Mouse (Mus musculus): Measurements from ENCODE around the gene Anxa7. TPM values are rescaled to one million over a fixed set of nuclear protein-coding genes. Genes with fewer than 3 reads are reported as not detected.

Anxa7 gene
- polyA plus RNA-seq, 1 experiment from 2014 or later, result 45.9 TPM

DNA sequence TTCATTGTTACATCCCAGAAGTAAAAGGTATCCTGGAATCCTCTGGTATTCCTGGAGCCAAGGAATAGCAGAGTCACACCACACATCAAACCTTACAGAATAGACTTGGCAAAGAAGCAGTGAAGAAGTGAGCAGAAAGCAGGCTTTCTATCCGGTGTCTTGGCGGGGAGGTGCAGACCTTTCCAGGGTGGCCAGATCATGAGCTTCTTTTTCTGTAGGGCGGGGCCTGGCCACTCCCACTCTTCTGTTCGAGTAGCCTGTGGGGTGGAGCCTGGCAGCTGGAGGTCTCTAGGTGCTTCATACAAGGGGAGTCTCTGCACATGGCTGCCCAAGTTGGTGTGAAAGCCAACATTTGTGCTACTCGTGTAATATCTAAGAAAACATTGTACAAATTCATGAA is 1.3 kb upstream of the Anxa7 start:
- H3K9me3 ChIP-seq (ENCODE audit: control insufficient read depth, low read length), result no peaks in the 10 kb centered on the region
- 27% methylated on average over 5 of the region's 5 CpGs for WGBS
- H3K4me2 ChIP-seq (ENCODE audit: low read depth, low read length), result no peak overlapping the region
- peaks cover 9% of the 10 kb centered on the region for H3K4me1 ChIP-seq (ENCODE audit: control insufficient read depth, insufficient read depth, low read length)
- no peak for ATAC-seq
- no peak overlapping the region for H3K4me3 ChIP-seq (ENCODE audit: low read length)
- H3K27ac ChIP-seq (ENCODE audit: low read length), result no peak overlapping the region; the same call in 1 of the 2 replicates
- H3K9ac ChIP-seq (ENCODE audit: low read depth, low read length), result no peak overlapping the region
- 0 out of 2 replicates have a peak, but pooled peaks cover 5% of the 10 kb centered on the region for H3K36me3 ChIP-seq (ENCODE audit: control insufficient read depth, insufficient read depth, low read length)
- no peaks in the 10 kb centered on the region for H3K27me3 ChIP-seq (replicated peaks; ENCODE audit: control insufficient read depth, insufficient read depth, low read length)

DNA sequence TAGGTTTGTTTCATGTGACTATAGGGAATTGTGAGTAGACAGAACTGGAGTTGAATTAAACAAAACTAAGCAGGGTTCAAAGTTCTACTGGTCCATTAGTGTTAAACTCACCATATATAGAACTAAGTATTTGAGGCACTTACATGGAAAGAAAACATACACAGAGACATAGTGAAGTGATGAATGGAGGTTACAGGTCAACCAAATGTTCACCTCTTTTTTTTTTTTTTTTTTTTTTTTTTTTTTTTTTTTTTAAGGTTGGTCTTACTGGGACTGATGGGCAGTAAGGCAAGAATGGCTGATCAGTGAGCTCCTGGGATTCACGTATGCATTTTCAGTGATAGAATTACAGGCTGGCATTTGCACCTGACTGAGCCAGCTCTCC is 254 bp upstream of the Anxa7 start:
- Histone ChIP-seq H3K36me3 (ENCODE audit: control insufficient read depth, insufficient read depth, low read length) (0 out of 2 replicates have a peak, but pooled peaks cover 5% of the 10 kb centered on the region), H3K27ac (ENCODE audit: low read length) (peak overlapping the region; percentile 83; the same call in 1 of the 2 replicates), H3K9ac (ENCODE audit: low read depth, low read length) (peak overlapping the region; percentile 84)

DNA sequence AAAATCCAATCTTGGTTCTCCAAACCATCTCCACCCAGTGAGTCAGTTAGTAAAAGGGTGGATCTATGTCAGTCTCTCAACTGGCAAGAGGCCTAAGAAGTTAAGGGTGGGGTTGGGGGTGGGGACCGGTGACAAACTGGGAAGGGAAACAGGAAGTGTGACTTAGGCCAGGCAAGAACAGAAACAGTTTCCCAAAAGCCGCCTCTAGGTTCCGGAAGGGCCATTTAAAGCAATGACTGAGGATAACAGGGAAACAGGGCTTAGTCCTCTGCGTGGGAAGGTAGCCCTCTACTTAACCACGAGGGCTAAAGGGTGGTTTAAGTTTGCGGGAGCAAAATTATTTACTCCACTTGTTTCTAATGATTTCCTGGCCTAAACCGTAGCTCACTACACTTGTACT is 1.1 kb downstream of the Anxa7 start:
- Histone ChIP-seq H3K36me3 (ENCODE audit: control insufficient read depth, insufficient read depth, low read length) (no peaks in the 10 kb centered on the region), H3K27me3 (replicated peaks; ENCODE audit: control insufficient read depth, insufficient read depth, low read length) (no peaks in the 10 kb centered on the region), H3K4me1 (ENCODE audit: control insufficient read depth, insufficient read depth, low read length) (peaks cover 9% of the 10 kb centered on the region), H3K4me2 (ENCODE audit: low read depth, low read length) (peak overlapping the region; percentile 78), H3K4me3 (ENCODE audit: low read length) (peak overlapping the region; percentile 83), H3K9ac (ENCODE audit: low read depth, low read length) (peak overlapping the region; percentile 84), H3K9me3 (ENCODE audit: control insufficient read depth, low read length) (no peaks in the 10 kb centered on the region), H3K27ac (ENCODE audit: low read length) (peak overlapping the region; percentile 83)
- ATAC-seq, result peak; percentile 65
- 11% methylated on average over 7 of the region's 7 CpGs for WGBS

More for the DNA sequence above, 254 bp upstream of the Anxa7 start:
- whole genome bisulfite sequencing, result 71% methylated on average over 1 of the region's 1 CpGs
- H3K4me2 ChIP-seq (ENCODE audit: low read depth, low read length), result peak overlapping the region; percentile 78
- H3K27me3 ChIP-seq (replicated peaks; ENCODE audit: control insufficient read depth, insufficient read depth, low read length), result no peaks in the 10 kb centered on the region
- no peaks in the 10 kb centered on the region for H3K9me3 ChIP-seq (ENCODE audit: control insufficient read depth, low read length)
- H3K4me3 ChIP-seq (ENCODE audit: low read length), result peak overlapping the region; percentile 83
- H3K4me1 ChIP-seq (ENCODE audit: control insufficient read depth, insufficient read depth, low read length), result peaks cover 9% of the 10 kb centered on the region
- no peak for ATAC-seq

DNA sequence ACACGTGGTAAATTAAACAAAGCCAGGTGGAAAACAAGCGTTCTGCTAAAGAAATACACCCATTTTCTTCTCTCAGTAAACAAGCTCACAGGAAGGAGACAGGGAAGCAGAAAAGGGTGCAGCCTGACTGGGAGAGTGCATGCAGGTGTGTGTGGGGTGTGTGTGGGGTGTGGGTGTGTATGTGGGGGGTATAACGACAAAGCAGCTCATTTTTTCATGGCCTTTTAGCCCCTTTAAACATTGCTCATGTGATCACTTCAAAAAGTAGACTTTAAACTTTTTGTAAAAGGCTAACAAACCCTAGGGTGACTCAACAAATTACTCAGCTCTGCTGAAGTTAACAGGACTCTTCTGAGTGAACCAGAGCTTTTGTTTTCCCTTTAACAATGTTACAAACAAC is 1.5 kb downstream of the Anxa7 start:
- Histone ChIP-seq H3K9me3 (ENCODE audit: control insufficient read depth, low read length) (no peaks in the 10 kb centered on the region), H3K27me3 (replicated peaks; ENCODE audit: control insufficient read depth, insufficient read depth, low read length) (no peaks in the 10 kb centered on the region), H3K36me3 (ENCODE audit: control insufficient read depth, insufficient read depth, low read length) (no peaks in the 10 kb centered on the region), H3K9ac (ENCODE audit: low read depth, low read length) (no peak overlapping the region; the same call in none of the 2 replicates), H3K4me3 (ENCODE audit: low read length) (peak overlapping the region; percentile 83), H3K27ac (ENCODE audit: low read length) (peak overlapping the region; percentile 83), H3K4me1 (ENCODE audit: control insufficient read depth, insufficient read depth, low read length) (peaks cover 9% of the 10 kb centered on the region), H3K4me2 (ENCODE audit: low read depth, low read length) (peak overlapping the region; percentile 78)
- 25% methylated on average over 3 of the region's 3 CpGs for WGBS
- ATAC-seq, result peak; percentile 32

DNA sequence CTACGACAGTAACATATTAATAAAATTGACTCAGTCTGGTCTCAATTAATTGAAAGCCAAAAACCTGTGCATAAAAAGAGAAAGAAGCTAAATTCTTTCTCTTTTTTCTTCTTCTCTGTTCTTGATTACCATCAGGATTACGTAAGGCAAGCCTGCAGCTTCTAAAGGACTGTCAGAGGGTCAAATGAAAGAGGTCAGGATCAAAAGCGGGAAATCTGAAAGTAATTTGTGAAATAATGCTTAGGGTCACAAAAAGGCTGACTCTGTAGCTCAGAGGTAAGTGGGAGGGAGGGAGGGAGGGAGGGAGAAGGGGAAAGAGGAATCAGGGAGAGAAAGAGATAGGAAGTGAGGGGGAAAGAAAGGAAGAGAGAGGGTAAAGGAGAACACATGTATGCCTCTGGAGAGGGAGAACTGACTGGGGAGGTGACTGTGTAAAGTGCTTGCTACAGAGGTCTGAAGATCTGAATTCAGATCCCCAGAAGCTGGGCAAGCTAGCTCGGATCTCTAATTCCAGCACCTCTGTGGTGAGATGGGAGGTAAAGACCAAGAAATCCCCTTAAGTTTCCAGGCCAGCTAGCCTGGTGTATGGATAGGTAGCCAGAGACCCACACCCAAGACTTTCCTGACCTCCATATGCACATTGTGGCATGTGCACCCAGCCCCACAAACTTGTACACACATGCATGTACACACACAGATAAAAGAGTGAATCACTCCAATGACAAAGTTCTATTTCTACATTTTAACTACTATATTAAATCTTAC is 2.5 kb downstream of the Anxa7 start:
- Histone ChIP-seq H3K27ac (ENCODE audit: low read length) (no peak overlapping the region), H3K9me3 (ENCODE audit: control insufficient read depth, low read length) (no peaks in the 10 kb centered on the region), H3K4me3 (ENCODE audit: low read length) (no peak overlapping the region), H3K4me1 (ENCODE audit: control insufficient read depth, insufficient read depth, low read length) (peaks cover 9% of the 10 kb centered on the region), H3K27me3 (replicated peaks; ENCODE audit: control insufficient read depth, insufficient read depth, low read length) (no peaks in the 10 kb centered on the region), H3K9ac (ENCODE audit: low read depth, low read length) (0 out of 2 replicates have a peak overlapping the region, but pooled peaks have one; percentile 10), H3K4me2 (ENCODE audit: low read depth, low read length) (no peak overlapping the region), H3K36me3 (ENCODE audit: control insufficient read depth, insufficient read depth, low read length) (no peaks in the 10 kb centered on the region)
- WGBS, result 75% methylated on average over 4 of the region's 4 CpGs
- ATAC-seq, result no peak

DNA sequence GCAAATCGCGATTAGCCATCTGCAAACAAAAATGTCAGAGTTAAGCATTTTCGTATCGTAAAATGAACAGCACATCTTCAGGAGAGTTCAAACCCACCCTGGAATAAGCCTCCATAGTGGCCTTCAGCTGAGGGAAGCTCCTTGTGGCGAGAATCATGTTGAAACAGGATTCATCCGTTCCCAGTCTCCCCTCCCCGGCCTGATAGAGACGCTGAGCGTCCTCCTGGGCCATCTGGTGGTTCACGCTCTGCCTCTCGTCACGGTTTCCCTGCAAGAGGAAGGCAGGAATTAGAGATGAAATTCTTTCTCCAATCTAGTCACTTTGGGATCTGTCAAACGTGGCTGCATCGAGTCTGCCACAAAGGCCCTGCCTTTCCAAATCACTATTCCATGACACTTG is 19.7 kb downstream of the Anxa7 start:
- no peak for ATAC-seq
- 73% methylated on average over 14 of the region's 14 CpGs for whole genome bisulfite sequencing
- no peaks in the 10 kb centered on the region for H3K4me1 ChIP-seq (ENCODE audit: control insufficient read depth, insufficient read depth, low read length)

DNA sequence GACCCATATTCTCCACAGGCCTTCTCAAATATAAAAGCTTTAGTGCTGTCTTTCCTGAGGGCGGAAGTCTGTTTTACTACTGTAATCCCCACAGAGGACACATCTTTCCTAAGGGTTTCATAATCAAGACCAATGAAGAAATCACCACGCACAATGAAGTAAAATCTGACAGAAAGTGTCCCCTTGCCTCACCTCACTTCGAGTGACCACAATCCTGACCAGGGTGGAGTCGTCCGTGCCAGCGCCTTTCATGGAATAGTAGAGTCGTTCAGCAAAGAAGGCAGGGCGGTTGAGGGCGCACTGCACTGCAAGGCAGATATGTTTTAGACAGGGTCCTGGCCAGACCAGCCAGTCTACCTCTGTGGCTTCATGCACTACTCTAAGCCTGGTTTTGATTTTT is 21.6 kb downstream of the Anxa7 start:
- Histone ChIP-seq H3K4me2 (ENCODE audit: low read depth, low read length) (no peak overlapping the region), H3K27me3 (replicated peaks; ENCODE audit: control insufficient read depth, insufficient read depth, low read length) (no peaks in the 10 kb centered on the region), H3K4me1 (ENCODE audit: control insufficient read depth, insufficient read depth, low read length) (no peaks in the 10 kb centered on the region), H3K4me3 (ENCODE audit: low read length) (no peak overlapping the region), H3K27ac (ENCODE audit: low read length) (no peak overlapping the region), H3K9me3 (ENCODE audit: control insufficient read depth, low read length) (no peaks in the 10 kb centered on the region), H3K36me3 (ENCODE audit: control insufficient read depth, insufficient read depth, low read length) (peaks cover 15% of the 10 kb centered on the region; the same call in 1 of the 2 replicates), H3K9ac (ENCODE audit: low read depth, low read length) (no peak overlapping the region)
- ATAC-seq, result no peak
- WGBS, result 94% methylated on average over 9 of the region's 9 CpGs

More for the DNA sequence above, 19.7 kb downstream of the Anxa7 start:
- Histone ChIP-seq H3K4me3 (ENCODE audit: low read length) (no peak overlapping the region), H3K36me3 (ENCODE audit: control insufficient read depth, insufficient read depth, low read length) (peaks cover 17% of the 10 kb centered on the region; the same call in 1 of the 2 replicates), H3K4me2 (ENCODE audit: low read depth, low read length) (no peak overlapping the region), H3K27ac (ENCODE audit: low read length) (no peak overlapping the region), H3K27me3 (replicated peaks; ENCODE audit: control insufficient read depth, insufficient read depth, low read length) (no peaks in the 10 kb centered on the region), H3K9ac (ENCODE audit: low read depth, low read length) (no peak overlapping the region), H3K9me3 (ENCODE audit: control insufficient read depth, low read length) (no peaks in the 10 kb centered on the region)

DNA sequence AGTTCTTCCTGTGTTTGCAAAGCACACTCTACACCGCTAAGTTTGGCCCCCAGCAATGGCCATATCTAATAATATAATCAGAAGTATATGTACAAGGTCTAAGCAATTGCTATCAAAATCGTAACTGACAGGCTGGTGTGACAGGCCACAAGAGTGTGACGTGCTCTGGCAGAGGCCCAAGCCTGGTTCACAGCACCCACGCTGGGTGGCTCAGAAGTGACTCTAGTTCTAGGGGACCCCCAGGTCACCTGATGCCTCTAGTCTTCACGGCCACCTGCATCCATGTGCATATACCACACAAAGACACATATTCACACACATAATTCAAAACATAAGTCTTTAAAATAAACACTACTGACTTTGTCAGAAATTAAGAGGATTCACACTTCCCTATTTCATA is 27.0 kb downstream of the Anxa7 start:
- no peaks in the 10 kb centered on the region for H3K27me3 ChIP-seq (replicated peaks; ENCODE audit: control insufficient read depth, insufficient read depth, low read length)
- peaks cover 3% of the 10 kb centered on the region; the same call in 1 of the 2 replicates for H3K36me3 ChIP-seq (ENCODE audit: control insufficient read depth, insufficient read depth, low read length)
- WGBS, result 86% methylated on average over 5 of the region's 5 CpGs
- H3K9ac ChIP-seq (ENCODE audit: low read depth, low read length), result no peak overlapping the region
- no peaks in the 10 kb centered on the region for H3K9me3 ChIP-seq (ENCODE audit: control insufficient read depth, low read length)
- H3K4me3 ChIP-seq (ENCODE audit: low read length), result no peak overlapping the region
- no peaks in the 10 kb centered on the region for H3K4me1 ChIP-seq (ENCODE audit: control insufficient read depth, insufficient read depth, low read length)
- ATAC-seq, result no peak
- H3K4me2 ChIP-seq (ENCODE audit: low read depth, low read length), result no peak overlapping the region
- H3K27ac ChIP-seq (ENCODE audit: low read length), result no peak overlapping the region

DNA sequence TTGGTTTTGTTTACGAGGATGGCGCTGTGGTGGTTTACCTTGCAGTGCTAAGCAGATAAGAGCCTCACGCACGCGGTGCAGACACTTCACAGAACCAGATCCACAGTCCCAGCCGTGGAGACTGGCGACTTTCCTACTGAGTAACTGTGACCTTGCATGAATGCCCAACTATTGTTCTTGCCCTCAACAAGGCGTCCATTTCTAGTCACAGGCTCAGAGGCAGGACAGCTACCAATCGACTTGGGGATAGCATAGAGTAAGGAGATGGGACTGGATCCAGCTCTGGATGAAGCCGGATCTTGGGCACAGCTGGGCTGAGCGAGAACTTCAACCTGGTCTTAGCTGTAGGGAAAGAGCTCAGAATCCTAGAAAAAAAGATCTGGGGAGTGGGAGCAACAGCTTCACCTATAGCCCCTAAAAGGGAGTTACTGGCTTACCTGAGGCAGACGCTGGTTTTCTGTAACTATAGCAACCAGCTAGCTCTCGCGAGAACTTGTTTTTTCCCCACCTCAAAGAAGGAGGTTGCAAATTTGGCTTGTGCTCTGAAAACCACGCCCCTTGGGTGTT is 28.1 kb downstream of the Anxa7 start, which contains the start of gene Cfap70:
Cfap70 (minus strand) TSS at position 462 of the 567 bp plus-strand sequence.
- H3K9ac ChIP-seq (ENCODE audit: low read depth, low read length), result peak within 1 kb of the TSS; percentile 61
- H3K4me3 ChIP-seq (ENCODE audit: low read length), result peak within 1 kb of the TSS; percentile 47
- peak within 1 kb of the TSS; percentile 61 for H3K4me2 ChIP-seq (ENCODE audit: low read depth, low read length)
- peaks cover 2% of the 10 kb centered on the region; the same call in 1 of the 2 replicates for H3K36me3 ChIP-seq (ENCODE audit: control insufficient read depth, insufficient read depth, low read length)
- no peaks in the 10 kb centered on the region for H3K27me3 ChIP-seq (replicated peaks; ENCODE audit: control insufficient read depth, insufficient read depth, low read length)
- H3K9me3 ChIP-seq (ENCODE audit: control insufficient read depth, low read length), result no peaks in the 10 kb centered on the region
- 0 out of 2 replicates have a peak, but pooled peaks cover 2% of the 10 kb centered on the region for H3K4me1 ChIP-seq (ENCODE audit: control insufficient read depth, insufficient read depth, low read length)
- H3K27ac ChIP-seq (ENCODE audit: low read length), result no peak within 1 kb of the TSS
- peak; percentile 71 for ATAC-seq
- WGBS, result 2% methylated on average over 15 of the region's 15 CpGs

Measured in intestine, embryonic 16.5 days (tissue).